Mouse (Mus musculus) MEL (cell line): ENCODE data around the gene Denr. TPM values are rescaled to one million over a fixed set of nuclear protein-coding genes. Genes with fewer than 3 reads are reported as not detected.

Experiments
- DNase-seq: peaks from one replicate; pipeline ENCODE4 v3.0.0; 2011; ENCODE audit warnings: low read depth, low spot score
- H3K27ac ChIP-seq: 2 replicates; pipeline ENCODE4 v1.5.1; 2012; ENCODE audit warnings: low read depth, mild to moderate bottlenecking, control low read depth, low read length, moderate library complexity; ENCODE audit not compliant: control insufficient read depth
- H3K27me3 ChIP-seq, 2 experiments: fragments of 150-350 bp in 1 of 2; sonication (generic) in 1 of 2; 2 replicates each; pipeline ENCODE4 v1.6.1; 2012; ENCODE audit warnings: low read length in 2 of 2, mild to moderate bottlenecking in 2 of 2, improper control_type of control experiment in 1 of 2, moderate library complexity in 1 of 2; ENCODE audit not compliant: insufficient read depth in 2 of 2, control insufficient read depth in 1 of 2
- H3K36me3 ChIP-seq, 2 experiments: 2 replicates each; pipeline ENCODE4 v1.6.1; 2012 to 2014; ENCODE audit warnings: low read length in 2 of 2, improper control_type of control experiment in 1 of 2, inconsistent platforms in 1 of 2, mild to moderate bottlenecking in 1 of 2; ENCODE audit not compliant: insufficient read depth in 2 of 2, control insufficient read depth in 1 of 2
- H3K4me1 ChIP-seq, 2 experiments: fragments of 150-350 bp in 1 of 2; sonication (generic) in 1 of 2; 2 replicates each; pipeline ENCODE4 v1.6.1; 2012; ENCODE audit warnings: low read length in 2 of 2, improper control_type of control experiment in 1 of 2, mild to moderate bottlenecking in 1 of 2; ENCODE audit not compliant: insufficient read depth in 2 of 2, control insufficient read depth in 1 of 2
- H3K4me3 ChIP-seq, 2 experiments: fragments of 150-350 bp in 1 of 2; sonication (generic) in 1 of 2; 2 replicates each; pipeline ENCODE4 v1.5.1; 2012; ENCODE audit warnings: low read depth in 2 of 2, low read length in 2 of 2, mild to moderate bottlenecking in 2 of 2, moderate library complexity in 2 of 2, control low read depth in 1 of 2, improper control_type of control experiment in 1 of 2; ENCODE audit not compliant: control insufficient read depth in 1 of 2, insufficient read depth in 1 of 2
- H3K79me2 ChIP-seq: 2 replicates; pipeline ENCODE4 v1.6.1; 2012; ENCODE audit warnings: mild to moderate bottlenecking, low read length, moderate library complexity; ENCODE audit not compliant: control insufficient read depth, poor library complexity, insufficient read depth
- H3K9ac ChIP-seq: 2 replicates; pipeline ENCODE4 v1.6.1; 2012; ENCODE audit warnings: low read depth, mild to moderate bottlenecking, control low read depth, low read length, moderate library complexity; ENCODE audit not compliant: control insufficient read depth, poor library complexity, severe bottlenecking
- H3K9me3 ChIP-seq: fragments of 150-350 bp; sonication (generic); replicated peaks from 2 replicates; pipeline ENCODE4 v1.6.1; 2012; ENCODE audit warnings: mild to moderate bottlenecking, low read length, improper control_type of control experiment, moderate library complexity; ENCODE audit not compliant: insufficient read depth
- BHLHE40 ChIP-seq: IDR thresholded peaks from 2 replicates; pipeline ENCODE4 v1.6.1; 2012; ENCODE audit warnings: low read depth, mild to moderate bottlenecking, inconsistent platforms, low read length, improper control_type of control experiment, borderline replicate concordance
- CHD1 ChIP-seq: IDR thresholded peaks from 2 replicates; pipeline ENCODE4 v1.6.1; 2012; ENCODE audit warnings: low read depth, mild to moderate bottlenecking, inconsistent platforms, low read length, improper control_type of control experiment
- CHD2 ChIP-seq: IDR thresholded peaks from 2 replicates; pipeline ENCODE4 v1.6.1; 2011; ENCODE audit warnings: low read length, improper control_type of control experiment
- CTCF ChIP-seq, 3 experiments: IDR thresholded peaks in 2 of 3; conservative IDR thresholded peaks in 1 of 3; 2 replicates each; pipeline ENCODE4 v1.5.1; 2011 to 2012; ENCODE audit warnings: low read length in 3 of 3, low read depth in 2 of 3, mild to moderate bottlenecking in 2 of 3, improper control_type of control experiment in 1 of 3, inconsistent platforms in 1 of 3, mixed read lengths in 1 of 3, moderate library complexity in 1 of 3; ENCODE audit not compliant: control insufficient read depth in 1 of 3, insufficient read depth in 1 of 3, poor library complexity in 1 of 3, severe bottlenecking in 1 of 3
- E2F4 ChIP-seq: IDR thresholded peaks from 2 replicates; pipeline ENCODE4 v1.6.1; 2011; ENCODE audit warnings: low read depth, low read length, improper control_type of control experiment, borderline replicate concordance
- ELF1 ChIP-seq: IDR thresholded peaks from 2 replicates; pipeline ENCODE4 v1.6.1; 2014; ENCODE audit warnings: low read depth, mild to moderate bottlenecking, inconsistent platforms, low read length, improper control_type of control experiment, moderate library complexity
- EP300 ChIP-seq, 2 experiments: IDR thresholded peaks; 2 replicates each; pipeline ENCODE4 v1.6.1; 2011; ENCODE audit warnings: improper control_type of control experiment in 2 of 2, low read length in 2 of 2, low read depth in 1 of 2, mild to moderate bottlenecking in 1 of 2
- ETS1 ChIP-seq: IDR thresholded peaks from 2 replicates; pipeline ENCODE4 v1.6.1; 2012; ENCODE audit warnings: low read depth, mild to moderate bottlenecking, inconsistent platforms, low read length, improper control_type of control experiment, moderate library complexity
- GABPA ChIP-seq: IDR thresholded peaks from 2 replicates; pipeline ENCODE4 v1.6.1; 2012; ENCODE audit warnings: low read depth, mild to moderate bottlenecking, inconsistent platforms, low read length, improper control_type of control experiment, moderate library complexity
- JUND ChIP-seq: IDR thresholded peaks from 2 replicates; pipeline ENCODE4 v1.6.1; 2011; ENCODE audit warnings: low read depth, mild to moderate bottlenecking, improper control_type of control experiment, low read length
- MAX ChIP-seq: IDR thresholded peaks from 2 replicates; pipeline ENCODE4 v1.6.1; 2011; ENCODE audit warnings: low read length, improper control_type of control experiment
- MAZ ChIP-seq: IDR thresholded peaks from 2 replicates; pipeline ENCODE4 v1.6.1; 2012; ENCODE audit warnings: low read depth, mild to moderate bottlenecking, inconsistent platforms, low read length, improper control_type of control experiment
- MYC ChIP-seq: IDR thresholded peaks from 2 replicates; pipeline ENCODE4 v1.6.1; 2011; ENCODE audit warnings: low read depth, mild to moderate bottlenecking, low read length, improper control_type of control experiment, moderate library complexity
- POLR2AphosphoS5 ChIP-seq: IDR thresholded peaks from 2 replicates; pipeline ENCODE4 v1.6.1; 2012; ENCODE audit warnings: low read depth, borderline replicate concordance, mild to moderate bottlenecking, inconsistent platforms, low read length, moderate library complexity, mixed read lengths
- RAD21 ChIP-seq: IDR thresholded peaks from 2 replicates; pipeline ENCODE4 v1.6.1; 2011; ENCODE audit warnings: mild to moderate bottlenecking, low read depth, low read length, improper control_type of control experiment
- TBP ChIP-seq: IDR thresholded peaks from 2 replicates; pipeline ENCODE4 v1.8.0; 2011; ENCODE audit warnings: low read depth, low read length, improper control_type of control experiment
- TCF12 ChIP-seq: IDR thresholded peaks from 2 replicates; pipeline ENCODE4 v1.6.1; 2014; ENCODE audit warnings: low read depth, mild to moderate bottlenecking, inconsistent platforms, low read length, improper control_type of control experiment, moderate library complexity
- USF1 ChIP-seq: IDR thresholded peaks from 2 replicates; pipeline ENCODE4 v1.6.1; 2014; ENCODE audit warnings: low read depth, mild to moderate bottlenecking, inconsistent platforms, low read length, improper control_type of control experiment, moderate library complexity
- ZC3H11A ChIP-seq: IDR thresholded peaks from 2 replicates; pipeline ENCODE4 v1.6.1; 2012; ENCODE audit warnings: low read depth, mild to moderate bottlenecking, inconsistent platforms, low read length, improper control_type of control experiment
- ZKSCAN1 ChIP-seq: IDR thresholded peaks from 2 replicates; pipeline ENCODE4 v1.6.1; 2012; ENCODE audit warnings: low read depth, mild to moderate bottlenecking, inconsistent platforms, low read length, improper control_type of control experiment, moderate library complexity
- ZMIZ1 ChIP-seq: IDR thresholded peaks from 2 replicates; pipeline ENCODE4 v1.6.1; 2012; ENCODE audit warnings: low read depth, mild to moderate bottlenecking, inconsistent platforms, low read length, improper control_type of control experiment, moderate library complexity
- polyA plus RNA-seq, 2 experiments: library from polyadenylated mRNA; stranded (reverse) in 1 of 2; unstranded in 1 of 2; fragments of >175 nt in 1 of 2; fragments of >200 nt in 1 of 2; gene quantifications; 2 replicates each; pipeline versions ENCODE4 v1.2.1 to v1.2.4; 2012; ENCODE audit warnings: low replicate concordance in 2 of 2, low read depth in 1 of 2; ENCODE audit not compliant: insufficient read length in 2 of 2, insufficient read depth in 1 of 2, missing spikeins in 1 of 2
- total RNA-seq: library from RNA; depleted of rRNA; stranded (reverse); fragments of 300-350 nt; gene quantifications from 2 replicates; pipeline ENCODE4 v1.2.3, GENCODE M21; 2012

Gene Denr
- total and polyA plus RNA-seq, 3 experiments: 62.4 to 323 (median 109) TPM

DNA sequence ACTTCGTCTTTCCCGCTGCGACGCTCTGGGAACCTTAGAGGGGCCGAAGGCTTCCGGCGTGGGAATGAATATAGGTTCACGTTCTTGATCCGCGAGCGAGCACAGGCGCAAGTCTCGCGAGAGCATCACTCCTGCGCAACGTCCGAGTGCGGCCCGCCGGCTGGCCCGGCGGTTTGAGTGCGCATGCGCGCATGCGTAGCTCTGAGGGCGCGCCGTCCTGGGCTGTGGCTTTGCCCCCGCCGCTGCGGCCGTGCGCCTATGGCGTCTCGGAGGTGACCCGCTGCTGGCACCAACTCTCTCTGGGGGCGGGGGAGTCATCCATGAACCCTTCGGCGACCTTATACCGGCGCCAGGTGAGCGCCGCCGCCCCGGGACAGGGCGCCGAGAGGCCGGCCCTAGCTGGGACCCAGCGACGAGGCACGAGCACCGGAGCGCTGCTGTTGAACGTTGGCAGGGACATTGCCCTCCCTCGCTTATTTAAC, 23.6 kb downstream of the Denr start, which contains the start of gene Ccdc62 (continued):
- TF ChIP-seq MYC (0 out of 2 replicates have a peak, but pooled peaks have one; percentile 30), CHD1 (no peak)

DNA sequence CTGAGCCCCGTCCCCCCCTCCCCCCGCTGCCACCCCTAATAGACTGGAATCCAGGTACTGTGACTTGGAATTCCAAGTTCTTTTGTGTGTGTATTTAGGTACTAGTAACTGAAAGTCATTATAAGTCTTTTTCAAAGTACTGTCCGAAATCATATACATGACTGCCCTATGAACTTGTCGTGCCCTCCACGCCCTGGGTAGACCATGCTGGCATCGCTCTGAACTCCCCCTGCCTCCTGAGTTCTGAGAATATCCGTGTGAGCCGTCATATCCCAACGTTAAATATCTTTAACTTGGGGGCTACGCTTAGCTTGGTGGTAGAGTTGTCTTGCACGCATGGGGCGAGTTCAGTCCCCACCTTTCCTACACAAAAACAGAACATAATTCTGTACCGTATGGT, 24.2 kb downstream of the Denr start:
- Histone ChIP-seq H3K9me3 (no peaks in the 10 kb centered on the region), H3K27me3 (no peaks in the 10 kb centered on the region), H3K4me3 (peak overlapping the region; percentile 69 to 85), H3K79me2 (peaks cover 14% of the 10 kb centered on the region), H3K36me3 (peaks cover 0 to 15% of the 10 kb centered on the region in 2 experiments), H3K27ac (peak overlapping the region; percentile 83), H3K9ac (peak overlapping the region; percentile 99), H3K4me1 (peaks cover 0 to 16% of the 10 kb centered on the region in 2 experiments; a peak in 2 of 4 replicates)
- DNase-seq: no peak
- TF ChIP-seq TBP: no peak
- TF ChIP-seq GABPA: no peak
- no peak for TF ChIP-seq CTCF (IDR thresholded peaks at IDR 0.05 in 2 of 3, conservative IDR thresholded peaks at IDR 0.05 in 1 of 3; ENCODE audit: control insufficient read depth in 1 of 3, insufficient read depth in 1 of 3, low read depth in 2 of 3, low read length in 3 of 3, poor library complexity in 1 of 3, severe bottlenecking in 1 of 3)
- no peak for TF ChIP-seq ZC3H11A
- TF ChIP-seq JUND: no peak
- TF ChIP-seq ZMIZ1: no peak
- no peak for TF ChIP-seq POLR2AphosphoS5
- no peak for TF ChIP-seq EP300 (IDR thresholded peaks at IDR 0.05; ENCODE audit: low read depth in 1 of 2, low read length in 2 of 2)
- no peak for TF ChIP-seq ZKSCAN1
- TF ChIP-seq MAZ: no peak
- TF ChIP-seq RAD21: no peak
- no peak for TF ChIP-seq E2F4
- TF ChIP-seq USF1: no peak
- no peak for TF ChIP-seq BHLHE40
- TF ChIP-seq CHD2: no peak
- no peak for TF ChIP-seq TCF12
- no peak for TF ChIP-seq ETS1
- no peak for TF ChIP-seq ELF1
- TF ChIP-seq MAX: no peak
- no peak for TF ChIP-seq MYC
